Mouse (Mus musculus) right cerebral cortex, postnatal 36 days (tissue): ENCODE measurements around the gene Rabl2.

Experiments
- DNase-seq, 2 experiments: peaks; one replicate each; pipeline ENCODE4 v3.0.0; 2022; ENCODE audit warnings: low spot score in 2 of 2, mixed read lengths in 1 of 2

Rabl2 gene

DNA sequence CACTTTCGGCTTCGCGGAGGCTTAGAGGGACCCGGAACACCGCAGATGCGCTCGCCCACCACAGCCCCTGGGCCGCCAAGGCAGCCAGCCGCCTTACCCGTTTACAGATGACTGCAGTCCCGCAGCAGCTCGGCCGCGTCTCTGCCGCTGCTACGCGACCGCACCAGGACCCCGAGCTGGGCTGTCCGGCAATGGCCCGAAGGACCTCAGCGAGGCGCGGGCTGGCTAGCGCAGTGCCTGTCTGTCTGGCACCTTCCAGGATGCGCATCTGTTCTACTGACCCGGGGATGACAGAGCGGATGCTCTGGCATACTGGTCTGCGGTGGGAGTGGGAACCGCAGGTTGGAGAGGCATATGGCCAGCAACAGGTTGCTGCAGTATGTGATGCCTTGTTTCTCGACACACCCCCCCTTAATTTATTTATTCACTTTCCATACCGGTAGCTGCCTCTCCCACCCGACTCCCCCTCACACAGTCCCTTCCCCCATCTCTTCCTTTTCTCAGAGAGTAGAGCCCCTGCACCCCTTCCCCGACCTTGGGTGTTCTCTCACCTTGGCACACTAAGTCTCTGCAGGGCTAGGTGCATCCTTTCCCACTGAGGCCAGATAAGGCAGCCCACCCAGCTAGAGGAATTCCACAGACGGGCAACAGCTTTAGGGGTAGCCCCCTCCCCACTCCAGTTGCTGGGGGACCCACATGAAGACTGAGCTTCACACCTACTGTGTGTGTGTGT is at the start of gene Rabl2:
Gene Rabl2 (minus strand): TSS at position 201 of the 733 bp plus-strand sequence.
- DNase-seq: peak; percentile 81 to 87

DNA sequence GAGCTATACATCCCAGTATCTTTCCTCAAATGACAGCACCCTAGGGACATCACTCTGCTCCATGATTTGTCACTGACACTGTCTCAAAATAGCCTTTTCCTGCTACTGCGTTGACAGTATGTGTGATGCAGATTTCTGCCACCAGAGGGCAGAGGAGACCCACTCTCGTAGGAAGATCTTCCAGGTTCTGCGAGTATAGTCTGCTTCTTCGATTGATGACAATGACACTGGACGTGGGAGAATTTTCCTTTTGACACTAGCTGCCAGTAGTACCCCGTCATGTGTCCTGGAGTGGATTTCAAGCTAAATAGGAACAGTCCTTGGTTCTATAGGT is 31.9 kb upstream of the Rabl2 start:
- peak; percentile 51 to 58 for DNase-seq

DNA sequence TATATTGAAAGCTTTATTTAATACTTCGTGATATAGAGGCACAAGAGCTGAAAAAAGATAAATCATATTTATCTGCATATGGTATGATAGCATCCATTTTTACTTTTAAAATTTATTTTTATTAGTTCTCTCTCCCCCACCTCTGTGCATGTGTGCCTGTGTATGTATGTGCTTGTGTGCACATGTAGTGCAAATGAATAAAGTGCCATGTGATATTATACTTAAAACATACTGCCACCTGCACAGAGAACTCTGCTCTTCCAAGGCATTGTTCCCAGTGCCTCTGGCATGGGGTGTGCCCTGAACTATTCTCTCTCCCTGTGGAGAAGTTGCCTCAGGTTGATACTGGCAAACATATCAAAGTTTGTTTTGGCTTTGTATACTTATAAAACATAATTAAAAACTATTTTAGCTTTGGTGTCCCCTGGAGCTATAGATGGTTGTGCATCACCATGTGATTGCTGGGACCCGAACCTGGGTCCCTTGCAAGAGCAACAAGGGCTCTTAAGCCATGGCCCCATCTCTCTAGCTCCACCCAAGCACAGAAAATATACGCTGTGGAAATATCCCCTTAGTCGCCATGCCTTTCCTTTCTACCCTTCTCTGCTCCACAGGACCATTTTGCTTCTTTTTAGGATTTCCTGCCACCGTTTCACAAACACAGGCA is 31.4 kb upstream of the Rabl2 start:
- DNase-seq: no peak

DNA sequence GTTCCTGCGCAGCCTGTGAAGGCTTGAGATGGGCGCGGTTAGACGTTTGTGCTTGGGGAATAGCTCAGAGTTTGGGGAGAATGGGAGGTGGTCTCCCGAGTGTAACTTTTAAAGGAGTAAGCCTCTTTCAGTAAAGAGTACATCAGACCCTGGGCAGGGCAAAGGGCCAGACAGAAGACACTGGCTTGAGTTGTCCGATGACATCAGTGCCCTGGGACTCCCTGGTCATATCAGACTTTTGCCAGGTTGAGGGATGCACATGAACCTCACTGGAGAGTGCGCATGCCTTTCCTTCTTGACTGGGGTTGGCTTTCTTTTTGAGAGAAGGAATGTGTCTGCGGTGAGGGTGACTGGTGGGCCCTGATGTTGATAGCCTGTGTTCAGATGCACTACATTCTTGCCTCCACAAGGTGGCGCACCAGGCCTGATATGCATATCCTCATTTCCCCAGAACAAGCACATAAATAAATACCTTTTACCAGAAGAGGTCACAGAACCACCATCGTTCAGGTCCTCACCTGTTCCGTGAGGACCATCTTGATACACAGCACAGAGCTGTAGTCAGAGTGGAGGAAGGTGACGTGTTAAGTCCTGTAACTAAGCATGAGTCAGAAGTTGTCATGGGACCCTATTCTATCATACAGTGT is 30.7 kb upstream of the Rabl2 start:
- DNase-seq: peak; percentile 16

DNA sequence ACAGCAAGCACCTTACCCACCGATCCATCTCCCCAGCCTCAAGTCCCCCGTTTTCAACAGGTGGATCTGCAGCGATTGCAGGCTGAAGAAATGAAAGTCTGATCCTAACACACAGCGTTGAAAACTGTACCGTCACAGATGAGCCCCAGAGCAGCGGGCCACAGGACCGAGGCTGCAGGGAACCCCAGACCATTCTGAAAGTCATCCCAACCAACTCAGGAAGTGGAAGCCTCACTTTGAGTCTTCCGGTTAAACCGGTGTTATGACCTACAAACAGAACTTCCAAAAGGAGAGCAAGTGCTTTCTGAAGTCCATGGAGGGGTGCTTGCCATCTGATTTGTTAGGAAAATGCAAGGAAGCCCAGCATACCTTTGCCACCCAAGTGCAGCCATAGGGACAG is 16.2 kb upstream of the Rabl2 start:
- DNase-seq: no peak

DNA sequence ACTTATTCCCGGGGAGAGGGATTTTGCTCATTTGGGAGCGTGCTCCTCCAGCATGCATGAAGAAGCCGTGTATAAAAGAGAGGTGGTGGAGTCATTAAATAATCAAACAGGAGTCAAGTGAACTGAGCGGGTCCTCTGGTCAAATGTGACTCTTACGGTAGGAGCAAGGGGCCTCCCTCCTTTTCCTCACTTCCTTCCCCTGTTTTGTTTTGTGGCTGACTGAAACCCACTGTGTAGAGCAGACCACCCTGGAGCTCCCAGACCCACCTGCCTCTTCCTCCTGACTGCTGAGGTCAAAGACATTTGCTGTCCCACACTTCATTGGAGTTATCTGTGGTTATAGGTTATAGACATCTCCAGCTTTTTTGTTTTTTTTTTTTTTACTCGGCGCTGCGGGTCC is 15.8 kb upstream of the Rabl2 start:
- no peak for DNase-seq

DNA sequence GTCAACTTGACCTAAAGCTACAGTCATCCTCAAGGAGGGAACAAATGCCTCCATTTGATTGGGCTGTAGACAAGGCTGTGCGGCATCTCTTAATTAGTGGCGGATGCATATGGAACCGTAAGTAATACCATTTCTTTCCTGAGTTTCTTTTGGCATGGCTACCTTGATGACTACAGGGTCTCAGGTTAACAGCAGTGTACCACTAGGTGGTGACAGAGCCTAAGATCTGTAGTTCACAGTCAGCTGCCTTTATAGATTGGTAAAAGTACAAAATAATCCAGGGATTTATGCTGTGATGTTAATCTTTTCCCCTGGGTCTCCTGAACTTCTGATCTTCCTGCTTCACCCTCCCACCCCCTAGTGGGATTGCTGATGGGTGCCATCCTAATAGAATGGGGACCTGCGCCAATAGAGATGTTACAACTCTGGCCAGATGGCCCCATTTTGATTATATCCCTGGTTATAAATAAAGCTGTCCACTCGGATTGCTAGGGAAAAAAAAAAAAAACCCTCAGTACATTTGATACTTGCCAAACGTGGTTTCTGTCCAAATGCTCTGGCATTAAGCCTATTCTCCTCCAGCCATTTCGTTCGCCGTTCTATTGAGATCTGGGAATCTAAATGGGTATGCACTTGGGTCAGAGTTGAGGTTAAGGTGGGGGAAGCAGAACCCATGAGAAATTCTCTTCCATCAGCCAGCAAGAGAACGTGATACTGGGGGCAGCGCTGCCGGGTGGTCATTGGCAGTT is 14.3 kb upstream of the Rabl2 start:
- no peak for DNase-seq

DNA sequence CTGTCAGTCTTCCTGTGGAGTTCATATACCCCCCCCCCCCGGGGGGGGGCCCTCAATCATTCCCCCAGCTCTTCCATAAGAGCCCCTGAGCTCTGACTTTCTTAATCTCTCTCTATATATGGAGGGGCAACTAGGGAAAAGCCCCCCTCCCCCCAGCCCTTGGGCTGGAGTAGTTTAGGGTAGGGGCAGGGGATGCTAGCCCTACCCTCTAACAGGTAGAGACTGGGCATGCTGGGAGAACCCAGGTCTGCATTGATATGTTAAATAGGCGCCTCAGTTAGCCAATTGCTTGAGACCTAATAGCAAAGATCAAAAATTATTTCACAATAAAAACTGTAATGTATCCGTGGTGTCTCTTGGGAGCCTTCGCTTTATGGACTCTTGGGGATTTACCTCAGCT is 825 bp upstream of the Rabl2 start:
- no peak for DNase-seq

DNA sequence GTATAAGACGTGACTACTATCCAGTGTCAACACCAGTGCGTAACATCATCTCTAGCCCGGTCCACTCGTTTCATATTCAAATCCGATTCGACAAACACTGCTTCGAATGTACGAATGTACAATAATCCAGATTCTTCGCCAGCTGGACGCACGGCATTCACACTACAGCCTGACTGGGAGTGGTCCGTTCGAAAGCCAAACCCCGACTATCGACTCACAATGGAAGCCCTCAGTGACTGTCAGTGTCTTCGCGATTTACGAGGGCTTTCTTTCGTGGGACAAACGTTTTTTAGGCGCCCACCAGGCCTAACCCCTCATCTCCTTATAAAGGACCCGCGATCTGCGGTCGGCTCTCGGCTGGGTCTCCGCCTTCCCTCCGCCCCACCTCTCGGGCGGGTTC is 406 bp downstream of the Rabl2 start:
- no peak for DNase-seq

DNA sequence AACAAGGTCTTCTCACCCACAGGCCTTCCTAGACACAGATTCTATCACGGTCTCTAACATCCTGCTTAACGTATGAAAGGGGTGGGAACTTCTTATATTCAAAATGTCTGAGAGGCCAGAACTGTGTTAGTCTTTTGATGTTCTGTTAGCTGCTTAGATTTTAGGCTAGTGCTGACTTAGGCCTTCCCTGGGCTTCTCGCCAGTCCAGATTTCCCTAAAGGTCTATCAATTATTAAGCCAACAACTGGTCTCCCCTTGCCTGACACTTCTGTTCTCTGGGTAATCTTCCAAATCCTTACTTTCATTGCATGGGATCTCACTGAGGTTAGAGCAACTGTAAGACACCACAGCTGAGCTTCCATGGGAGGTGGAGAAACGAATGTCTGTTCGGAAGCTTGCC is 2.6 kb downstream of the Rabl2 start:
- DNase-seq: no peak

DNA sequence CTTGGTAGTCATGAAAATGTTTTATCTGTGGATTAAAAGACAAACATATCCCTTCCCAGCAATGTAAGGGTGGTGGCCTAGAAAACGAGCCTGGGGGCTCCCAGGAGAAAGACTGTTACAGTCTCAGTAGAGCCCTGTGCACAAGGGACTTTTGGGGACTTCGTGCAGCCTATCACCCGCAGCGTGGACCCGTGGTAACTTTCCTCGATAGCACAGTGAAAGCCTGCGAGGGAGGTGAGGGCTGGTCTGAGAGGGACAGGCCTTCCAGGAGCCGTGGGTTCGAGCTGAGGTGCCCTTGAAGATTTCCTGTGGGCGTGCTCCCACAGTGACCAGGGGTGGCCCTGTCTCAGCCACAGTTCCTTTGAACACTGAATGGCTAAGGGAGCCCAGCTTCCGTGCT is 6.1 kb downstream of the Rabl2 start:
- no peak for DNase-seq

DNA sequence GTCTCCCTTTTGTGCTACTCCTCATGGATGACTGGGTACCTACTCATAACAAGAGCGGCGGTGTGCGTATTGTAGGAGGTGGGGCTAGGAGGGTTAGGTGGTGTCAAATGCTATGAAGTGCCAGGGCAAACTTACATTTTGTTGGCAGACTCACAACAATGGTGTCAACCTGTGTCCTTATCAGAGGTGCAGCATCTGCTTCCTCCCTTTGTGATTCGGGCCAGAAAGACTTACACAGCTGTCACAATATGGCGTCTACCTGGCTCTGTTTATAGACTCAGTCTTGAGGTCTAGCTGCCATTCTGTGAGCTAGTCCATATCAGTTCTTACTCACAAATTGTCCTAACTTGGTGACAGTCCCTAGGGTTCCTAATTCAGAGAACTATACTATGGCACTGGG is 6.6 kb downstream of the Rabl2 start:
- DNase-seq: no peak

DNA sequence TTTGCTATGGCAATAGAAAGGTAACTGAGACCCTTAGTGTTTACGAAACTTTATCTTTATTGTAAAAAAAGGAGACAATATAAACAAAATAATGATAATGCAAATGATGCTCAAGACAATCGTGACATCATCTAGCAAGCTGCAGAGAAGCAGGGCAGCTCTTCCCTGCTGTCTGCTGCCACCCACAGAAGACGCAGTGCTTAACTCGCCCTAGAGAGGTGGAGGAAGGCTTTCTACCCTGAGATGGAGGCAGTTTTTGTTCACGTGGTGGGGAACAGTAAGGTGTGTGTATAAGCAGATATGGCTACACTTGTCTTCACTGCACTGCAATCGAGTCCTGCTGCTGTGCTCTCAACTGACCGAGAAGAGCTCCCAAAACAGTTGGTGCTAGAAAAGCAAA is 9.2 kb downstream of the Rabl2 start:
- DNase-seq: no peak

DNA sequence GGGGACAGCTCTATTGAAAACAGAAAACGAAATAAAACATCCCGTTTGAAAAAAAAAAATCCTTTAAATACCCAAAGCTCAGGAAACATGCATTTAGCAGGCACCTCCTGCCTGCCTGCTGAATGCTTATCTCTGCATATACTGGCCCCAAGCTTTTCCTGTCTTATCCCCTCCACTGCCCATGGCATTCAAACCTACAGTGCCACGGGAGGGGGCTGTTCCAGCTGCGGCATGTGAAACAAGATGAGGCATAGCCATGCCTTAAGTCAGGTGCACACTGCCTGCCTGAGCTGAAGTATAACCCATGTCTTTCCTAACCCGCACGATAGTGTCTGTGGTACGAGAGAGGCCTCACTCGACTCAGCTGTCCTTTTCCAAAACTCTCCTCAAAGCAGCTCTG is 19.6 kb downstream of the Rabl2 start:
- no peak for DNase-seq

DNA sequence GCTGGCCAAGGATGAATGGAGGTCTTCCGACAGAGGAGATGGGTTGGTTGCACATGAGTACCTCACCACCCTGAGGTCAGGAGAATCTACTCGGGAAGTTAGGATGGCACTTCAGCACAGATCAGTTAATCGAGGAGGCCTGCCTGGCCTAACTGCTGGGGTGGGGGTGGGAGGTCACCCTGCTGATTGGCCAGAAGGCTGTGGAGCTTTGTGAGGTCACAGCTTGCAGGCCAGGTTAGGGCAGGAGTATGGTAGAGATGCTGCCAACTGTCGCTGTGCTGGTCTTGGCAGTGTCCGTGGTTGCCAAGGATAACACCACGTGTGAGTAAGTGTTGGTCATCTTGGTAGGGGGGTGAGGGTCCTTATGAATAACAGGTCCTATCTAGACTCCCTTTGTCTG is 23.6 kb downstream of the Rabl2 start, which contains the start of gene Acr:
Gene Acr (plus strand): TSS at position 213 of the 400 bp plus-strand sequence.
- no peak for DNase-seq

DNA sequence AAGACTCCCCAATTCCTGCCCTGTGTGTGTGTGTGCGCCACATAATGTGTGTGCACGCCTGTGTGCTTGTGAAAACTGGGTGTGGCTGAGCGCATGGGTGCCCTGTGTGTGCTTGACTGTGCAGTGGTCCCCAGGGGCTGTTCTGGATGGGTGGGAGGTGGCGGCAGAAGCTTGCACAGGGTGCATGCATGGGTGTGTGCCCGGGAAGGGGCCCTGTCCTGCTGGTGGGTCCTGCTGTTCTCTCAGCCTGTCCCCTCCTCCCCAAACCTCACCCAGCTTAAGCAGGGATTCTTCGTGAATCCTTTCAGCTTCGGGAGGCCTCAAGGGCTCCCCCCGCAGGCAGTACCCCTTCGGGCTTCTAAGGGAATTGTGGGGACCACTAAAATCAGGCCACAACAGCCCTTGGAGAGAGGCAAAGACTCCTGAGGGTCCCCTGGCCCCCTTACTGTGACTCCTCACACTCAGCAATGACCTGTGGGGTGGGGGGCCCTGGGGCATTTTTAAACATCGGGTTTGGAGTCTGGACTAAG is 32.5 kb downstream of the Rabl2 start:
- DNase-seq: no peak

DNA sequence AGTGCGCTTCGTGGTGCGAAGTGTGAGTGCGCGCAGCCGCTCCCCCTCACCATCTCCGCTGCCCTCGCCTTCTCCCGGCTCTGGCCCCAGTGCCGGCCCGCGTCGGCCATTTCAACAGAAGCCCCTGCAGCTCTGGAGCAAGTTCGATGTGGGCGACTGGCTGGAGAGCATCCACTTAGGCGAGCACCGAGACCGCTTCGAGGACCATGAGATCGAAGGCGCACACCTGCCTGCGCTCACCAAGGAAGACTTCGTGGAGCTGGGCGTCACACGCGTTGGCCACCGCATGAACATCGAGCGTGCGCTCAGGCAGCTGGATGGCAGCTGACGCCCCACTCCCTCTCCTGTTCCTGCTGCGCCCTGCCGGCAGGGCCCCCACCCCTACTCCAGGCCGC is 33.7 kb downstream of the Rabl2 start:
- no peak for DNase-seq

DNA sequence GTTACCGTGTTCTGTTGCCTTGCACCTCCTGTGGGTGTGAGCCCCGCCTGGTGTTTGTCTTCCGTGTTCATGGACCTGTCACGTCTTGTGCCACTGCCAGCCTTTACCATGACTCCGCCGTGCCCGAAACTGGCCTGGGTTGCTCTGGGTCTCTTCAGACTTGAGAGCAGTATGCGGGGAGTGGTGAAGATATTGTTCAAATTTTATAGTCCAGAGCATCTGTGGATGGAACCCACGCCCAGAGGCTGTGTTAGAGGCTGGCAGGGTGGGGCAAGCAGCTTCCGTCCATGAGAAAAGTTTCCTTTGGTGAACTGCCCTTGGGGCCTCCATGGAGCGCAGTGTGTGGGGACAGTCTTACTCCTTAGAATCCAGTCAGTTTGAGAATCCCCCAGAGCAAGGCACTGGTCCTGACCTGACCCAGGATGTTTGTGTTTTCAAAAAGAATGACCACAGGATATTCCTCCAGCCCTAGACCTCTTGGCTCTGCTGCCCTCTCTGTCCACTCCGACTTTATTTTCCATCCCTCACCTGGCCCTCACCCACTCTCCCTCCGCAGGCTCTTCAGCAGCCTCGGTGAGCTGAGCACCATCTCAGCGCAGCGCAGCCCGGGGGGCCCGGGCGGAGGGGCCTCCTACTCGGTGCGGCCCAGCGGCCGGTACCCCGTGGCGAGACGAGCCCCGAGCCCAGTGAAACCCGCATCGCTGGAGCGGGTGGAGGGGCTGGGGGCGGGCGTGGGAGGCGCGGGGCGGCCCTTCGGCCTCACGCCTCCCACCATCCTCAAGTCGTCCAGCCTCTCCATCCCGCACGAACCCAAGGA is 34.3 kb downstream of the Rabl2 start:
- no peak for DNase-seq

DNA sequence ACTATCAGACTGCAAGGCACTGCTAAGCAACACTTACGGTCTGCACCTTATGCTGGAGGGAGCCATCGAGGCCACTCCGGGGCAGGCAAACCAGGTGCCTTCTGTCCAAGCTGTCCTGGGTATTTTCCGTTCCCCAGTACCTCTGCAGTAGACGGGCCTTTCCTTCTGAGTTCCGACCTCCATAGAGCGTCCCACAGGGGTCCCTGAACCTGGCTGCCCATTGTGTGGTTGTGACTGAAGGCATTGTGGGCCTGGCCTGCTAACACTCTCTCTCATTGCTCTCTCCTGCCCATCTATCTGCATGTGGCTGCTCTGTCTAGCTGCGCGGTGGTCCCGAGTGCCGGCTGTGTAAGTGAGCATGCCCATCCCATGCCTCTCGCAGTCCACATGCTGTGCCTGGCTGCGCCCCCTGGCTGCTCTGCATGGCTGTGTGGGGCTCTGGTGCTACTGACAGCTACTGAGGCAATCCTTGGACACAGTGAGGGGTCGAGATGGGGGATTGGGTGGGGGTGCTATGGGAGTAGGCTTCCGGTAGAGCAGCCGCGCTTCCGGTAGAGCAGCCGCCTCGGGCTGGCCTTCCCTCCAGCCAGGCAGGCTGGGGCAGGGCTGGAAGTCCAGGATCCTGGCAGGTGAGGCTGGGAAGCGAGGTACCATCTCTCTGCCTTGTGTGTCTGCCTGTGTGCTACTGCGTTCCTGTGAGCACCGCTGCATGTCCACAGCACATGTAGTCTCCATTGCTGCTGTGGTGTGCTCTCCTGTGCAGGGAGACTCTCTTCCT is 35.1 kb downstream of the Rabl2 start:
- no peak for DNase-seq

DNA sequence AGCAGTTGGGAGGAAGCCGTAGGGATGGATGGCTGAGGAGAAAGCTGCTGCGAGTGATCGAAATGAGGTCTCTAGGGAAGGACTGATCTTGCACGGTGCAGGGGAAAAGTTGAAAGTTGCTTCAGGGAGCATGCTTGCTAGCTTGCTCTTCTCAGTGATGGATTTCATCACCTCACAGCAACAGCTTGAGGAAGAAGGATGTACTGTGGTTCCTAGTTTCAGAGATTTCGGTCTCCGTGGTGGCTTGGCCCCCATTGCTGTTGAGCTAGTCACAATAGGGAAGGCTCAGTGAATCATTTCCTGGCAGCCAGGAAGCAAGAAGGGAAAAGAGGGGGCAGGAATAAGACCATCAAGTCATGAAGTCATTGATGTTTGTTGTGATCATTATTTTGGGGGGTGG is 36.1 kb downstream of the Rabl2 start:
- DNase-seq: no peak

DNA sequence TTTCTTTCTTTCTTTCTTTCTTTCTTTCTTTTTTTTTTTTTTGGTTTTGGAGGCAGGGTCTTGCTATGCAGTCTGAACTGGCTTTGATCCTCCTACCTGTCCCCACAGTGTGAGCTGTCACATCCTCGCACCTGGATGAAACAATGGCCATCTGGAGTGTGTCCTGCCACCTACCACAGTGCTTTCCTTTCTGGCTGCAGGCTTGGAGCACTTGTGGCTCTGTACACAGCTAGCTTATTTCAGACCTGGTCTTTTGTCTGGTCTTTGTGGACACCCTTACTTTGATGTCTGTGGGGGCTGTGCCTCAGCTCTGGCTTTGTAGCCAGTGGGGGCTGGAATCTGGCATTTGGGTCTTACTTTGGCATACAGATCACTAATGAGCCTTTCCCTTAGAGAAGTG is 40.0 kb downstream of the Rabl2 start:
- no peak for DNase-seq
